Mouse (Mus musculus): Measurements from ENCODE around the gene Gm42742.

GRCm38 (mm10) chr7:127065538-127065937, 44.6 kb upstream of the Gm42742 start:
- TF ChIP-seq POLR2A (IDR thresholded peaks at IDR 0.05; ENCODE audit: low read depth, low read length) = no peak
- no peak for TF ChIP-seq CTCF (conservative IDR thresholded peaks at IDR 0.05; ENCODE audit: insufficient read depth, insufficient read length, low read depth, low read length)
